Mouse (Mus musculus): ENCODE results near the gene Leo1. TPM values are rescaled to one million over a fixed set of nuclear protein-coding genes. Genes with fewer than 3 reads are reported as not detected.
A peak's percentile ranks its signal among the peaks of the same experiment; 100 is the strongest.

Leo1 gene
- polyA plus RNA-seq, 1 experiment from 2014 or later: 37.5 TPM

DNA sequence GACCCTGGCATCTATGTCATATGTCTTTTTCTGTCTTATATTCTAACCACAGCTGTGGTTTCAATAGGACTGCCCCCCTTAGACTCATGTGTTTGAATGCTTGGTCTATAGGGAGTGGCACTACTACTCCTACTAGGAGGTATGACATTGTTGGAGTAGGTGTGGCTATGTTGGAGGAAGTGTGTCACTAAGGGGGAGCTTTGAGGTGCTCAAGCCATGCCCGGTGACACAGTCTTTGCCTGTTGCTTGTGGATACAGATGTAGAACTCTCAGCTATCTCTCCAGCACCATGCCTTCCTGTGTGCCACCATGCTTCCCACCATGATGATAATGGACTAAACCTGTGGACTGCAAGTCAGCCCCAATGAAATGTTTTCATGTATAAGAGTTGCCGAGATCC lies 12.3 kb upstream of the Leo1 start:
- no peak for ATAC-seq (ENCODE audit: insufficient number of reproducible peaks, low FRiP score, low TSS enrichment, low read depth)
- Histone ChIP-seq H3K27me3 (no peaks in the 10 kb centered on the region), H3K9me3 (no peaks in the 10 kb centered on the region), H3K4me1 (no peaks in the 10 kb centered on the region), H3K4me3 (no peak overlapping the region), H3K4me2 (no peak overlapping the region), H3K36me3 (no peaks in the 10 kb centered on the region), H3K27ac (no peak overlapping the region), H3K9ac (no peak overlapping the region)
- WGBS: 86% methylated on average over 2 of the region's 2 CpGs

DNA sequence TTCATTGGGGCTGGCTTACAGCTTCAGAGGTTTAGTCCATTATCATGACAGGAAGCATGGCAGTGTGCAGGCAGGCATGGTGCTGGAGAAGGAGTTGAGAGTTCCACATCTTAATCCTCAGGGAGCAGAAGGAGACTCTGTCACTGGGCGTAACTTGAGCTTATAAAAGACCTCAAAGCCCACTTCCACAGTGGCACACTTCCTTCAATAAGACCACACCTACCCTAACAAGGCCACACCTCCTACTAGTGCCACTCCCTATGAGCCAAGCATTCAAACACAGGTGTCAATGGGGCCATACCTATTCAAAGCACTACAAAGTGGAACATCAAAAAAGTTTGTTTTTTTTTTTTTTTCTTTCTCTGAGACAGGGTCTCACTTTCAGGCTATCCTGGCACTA lies 11.7 kb upstream of the Leo1 start:
- H3K27me3 ChIP-seq: no peaks in the 10 kb centered on the region
- no peak overlapping the region for H3K9ac ChIP-seq
- H3K27ac ChIP-seq: no peak overlapping the region
- WGBS: 85% methylated on average over 1 of the region's 1 CpGs
- no peaks in the 10 kb centered on the region for H3K9me3 ChIP-seq
- H3K36me3 ChIP-seq: no peaks in the 10 kb centered on the region
- no peak overlapping the region for H3K4me2 ChIP-seq
- 0 out of 2 replicates have a peak, but pooled peaks cover 3% of the 10 kb centered on the region for H3K4me1 ChIP-seq
- no peak for ATAC-seq (ENCODE audit: insufficient number of reproducible peaks, low FRiP score, low TSS enrichment, low read depth)
- H3K4me3 ChIP-seq: no peak overlapping the region

GRCm38 (mm10) chr9:75430822-75431621 lies 10.3 kb upstream of the Leo1 start:
- 51% methylated on average over 16 of the region's 16 CpGs for WGBS

DNA sequence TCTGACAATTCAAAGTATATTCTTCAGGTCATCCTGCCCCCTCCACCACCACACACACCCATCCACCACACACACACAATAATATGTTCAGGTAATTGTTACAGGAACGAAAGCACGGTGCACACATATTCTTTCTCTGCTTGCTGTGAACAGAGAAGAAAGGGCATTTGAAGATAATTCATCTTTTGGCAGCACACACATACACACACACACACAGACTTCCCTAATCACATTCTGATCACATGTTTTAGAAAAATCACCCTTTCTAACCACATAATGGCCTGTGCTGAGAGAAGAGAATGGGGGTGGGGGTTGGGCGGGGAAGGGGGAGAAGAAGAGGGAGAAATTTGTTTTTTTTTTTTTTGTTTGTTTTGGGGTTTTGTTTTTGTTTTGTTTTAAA lies 8.6 kb upstream of the Leo1 start:
- Histone ChIP-seq H3K4me2 (no peak overlapping the region), H3K9ac (no peak overlapping the region), H3K9me3 (no peaks in the 10 kb centered on the region), H3K36me3 (no peaks in the 10 kb centered on the region), H3K4me3 (no peak overlapping the region), H3K4me1 (0 out of 2 replicates have a peak, but pooled peaks cover 9% of the 10 kb centered on the region), H3K27ac (no peak overlapping the region), H3K27me3 (no peaks in the 10 kb centered on the region)
- no peak for ATAC-seq (ENCODE audit: insufficient number of reproducible peaks, low FRiP score, low TSS enrichment, low read depth)
- WGBS: 84% methylated on average over 3 of the region's 3 CpGs

More at GRCm38 (mm10) chr9:75430822-75431621, 10.3 kb upstream of the Leo1 start:
- Histone ChIP-seq H3K36me3 (no peaks in the 10 kb centered on the region), H3K4me3 (no peak overlapping the region), H3K4me1 (0 out of 2 replicates have a peak, but pooled peaks cover 8% of the 10 kb centered on the region), H3K27me3 (no peaks in the 10 kb centered on the region), H3K4me2 (no peak overlapping the region), H3K27ac (0 out of 2 replicates have a peak overlapping the region, but pooled peaks have one; percentile 19), H3K9ac (no peak overlapping the region), H3K9me3 (no peaks in the 10 kb centered on the region)
- no peak for ATAC-seq (ENCODE audit: insufficient number of reproducible peaks, low FRiP score, low TSS enrichment, low read depth)

GRCm38 (mm10) chr9:75434172-75434793 lies 7.0 kb upstream of the Leo1 start:
- no peaks in the 10 kb centered on the region for H3K36me3 ChIP-seq
- WGBS: 27% methylated on average over 7 of the region's 7 CpGs
- no peak overlapping the region for H3K27ac ChIP-seq
- H3K4me1 ChIP-seq: 0 out of 2 replicates have a peak, but pooled peaks cover 9% of the 10 kb centered on the region
- H3K9ac ChIP-seq: no peak overlapping the region
- no peak overlapping the region for H3K4me3 ChIP-seq
- H3K4me2 ChIP-seq: no peak overlapping the region
- H3K9me3 ChIP-seq: no peaks in the 10 kb centered on the region
- ATAC-seq (ENCODE audit: insufficient number of reproducible peaks, low FRiP score, low TSS enrichment, low read depth): peak; percentile 45; the same call in 1 of the 2 replicates
- H3K27me3 ChIP-seq: no peaks in the 10 kb centered on the region

DNA sequence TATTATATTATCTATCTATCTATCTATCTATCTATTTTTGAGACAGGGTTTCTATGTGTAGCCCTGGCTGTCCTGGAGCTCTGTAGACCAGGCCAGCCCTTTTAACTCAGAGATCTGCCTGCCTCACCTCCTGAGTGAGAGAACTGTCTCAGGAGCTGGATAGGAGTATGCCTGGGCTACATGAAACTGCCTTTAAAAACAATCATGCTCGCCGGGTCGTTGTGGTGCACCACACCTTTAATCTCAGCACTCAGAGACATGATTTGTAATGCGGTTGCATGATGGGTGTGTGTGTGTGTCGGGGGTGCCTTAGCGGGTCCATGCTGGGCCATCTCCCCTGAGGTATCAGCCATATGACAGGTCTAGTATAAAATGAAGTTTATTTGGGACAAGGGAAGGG lies 6.5 kb upstream of the Leo1 start:
- Histone ChIP-seq H3K27me3 (no peaks in the 10 kb centered on the region), H3K9me3 (no peaks in the 10 kb centered on the region), H3K36me3 (no peaks in the 10 kb centered on the region), H3K9ac (no peak overlapping the region), H3K4me1 (0 out of 2 replicates have a peak, but pooled peaks cover 9% of the 10 kb centered on the region), H3K27ac (no peak overlapping the region), H3K4me2 (no peak overlapping the region), H3K4me3 (no peak overlapping the region)
- WGBS: 74% methylated on average over 6 of the region's 6 CpGs
- no peak for ATAC-seq (ENCODE audit: insufficient number of reproducible peaks, low FRiP score, low TSS enrichment, low read depth)

DNA sequence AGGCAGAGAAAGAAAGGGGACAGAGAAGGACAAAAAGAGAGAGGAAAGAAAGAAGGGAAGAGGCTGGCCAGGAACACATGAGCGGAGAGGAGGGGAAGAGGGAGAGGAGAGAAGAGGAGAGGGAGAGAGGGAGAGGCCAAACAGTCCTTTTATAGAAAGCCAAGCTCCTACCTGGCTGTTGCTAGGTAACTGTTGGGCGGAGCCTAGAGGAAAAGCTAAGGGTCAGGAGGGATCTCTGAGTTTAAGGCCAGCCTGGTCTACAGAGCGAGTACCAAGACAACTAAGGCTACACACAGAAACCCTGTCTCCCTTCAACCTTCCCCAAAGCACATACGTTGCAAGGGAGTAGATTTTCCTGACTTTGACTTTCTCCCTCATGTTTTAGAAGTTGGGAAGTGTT lies 6.0 kb upstream of the Leo1 start:
- Histone ChIP-seq H3K4me2 (no peak overlapping the region), H3K27ac (no peak overlapping the region)
- WGBS: 80% methylated on average over 4 of the region's 4 CpGs

GRCm38 (mm10) chr9:75435918-75436317 lies 5.4 kb upstream of the Leo1 start:
- no peak overlapping the region for H3K9ac ChIP-seq
- no peaks in the 10 kb centered on the region for H3K27me3 ChIP-seq
- 7% methylated on average over 12 of the region's 12 CpGs for WGBS
- H3K4me2 ChIP-seq: no peak overlapping the region
- no peak overlapping the region for H3K27ac ChIP-seq
- H3K4me3 ChIP-seq: no peak overlapping the region
- H3K36me3 ChIP-seq: no peaks in the 10 kb centered on the region
- ATAC-seq (ENCODE audit: insufficient number of reproducible peaks, low FRiP score, low TSS enrichment, low read depth): no peak
- H3K9me3 ChIP-seq: no peaks in the 10 kb centered on the region
- 0 out of 2 replicates have a peak, but pooled peaks cover 9% of the 10 kb centered on the region for H3K4me1 ChIP-seq

More for the DNA sequence above, 6.0 kb upstream of the Leo1 start:
- no peak for ATAC-seq (ENCODE audit: insufficient number of reproducible peaks, low FRiP score, low TSS enrichment, low read depth)
- Histone ChIP-seq H3K4me1 (0 out of 2 replicates have a peak, but pooled peaks cover 9% of the 10 kb centered on the region), H3K9me3 (no peaks in the 10 kb centered on the region), H3K27me3 (no peaks in the 10 kb centered on the region), H3K36me3 (no peaks in the 10 kb centered on the region), H3K9ac (no peak overlapping the region), H3K4me3 (no peak overlapping the region)

DNA sequence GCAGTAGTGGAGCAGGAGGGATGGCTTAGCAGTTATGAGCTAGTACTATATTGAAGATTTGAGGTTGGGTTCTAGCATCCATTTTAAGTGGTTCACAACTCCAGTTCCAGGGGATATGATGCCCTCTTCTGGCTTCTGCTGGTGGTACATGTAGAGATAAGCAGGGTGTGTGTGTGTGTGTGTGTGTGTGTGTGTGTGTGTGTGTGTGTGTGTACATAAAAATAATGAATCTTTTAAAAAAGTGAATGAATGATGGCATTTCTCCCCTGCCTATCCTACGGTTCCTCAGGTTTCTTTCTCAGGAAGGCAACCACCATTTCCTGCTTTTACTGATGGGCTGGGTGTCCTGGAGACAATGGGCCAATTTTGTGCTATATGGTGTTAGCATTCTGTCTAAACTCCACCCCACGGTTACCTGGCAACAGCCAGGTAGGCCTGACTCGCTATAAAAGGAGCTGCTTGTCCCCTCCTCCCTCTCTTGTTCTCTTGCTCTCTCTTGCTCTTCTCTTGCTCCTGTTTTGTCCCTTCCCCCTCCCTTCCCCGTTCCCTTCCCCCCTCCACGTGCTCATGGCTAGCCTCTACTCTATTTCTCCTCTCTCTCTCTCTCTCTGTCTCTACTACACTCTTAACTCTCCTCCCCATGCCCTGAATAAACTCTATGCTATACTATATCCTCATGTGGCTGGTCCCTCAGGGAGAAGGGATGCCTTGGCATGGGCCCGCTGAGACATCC lies 3.5 kb upstream of the Leo1 start:
- Histone ChIP-seq H3K27me3 (no peaks in the 10 kb centered on the region), H3K4me2 (no peak overlapping the region), H3K4me3 (no peak overlapping the region), H3K36me3 (no peaks in the 10 kb centered on the region), H3K4me1 (peaks cover 21% of the 10 kb centered on the region), H3K9me3 (no peaks in the 10 kb centered on the region), H3K27ac (no peak overlapping the region), H3K9ac (no peak overlapping the region)
- 38% methylated on average over 6 of the region's 6 CpGs for WGBS
- ATAC-seq (ENCODE audit: insufficient number of reproducible peaks, low FRiP score, low TSS enrichment, low read depth): no peak

- Histone ChIP-seq H3K27me3 (no peaks in the 10 kb centered on the region), H3K36me3 (peaks cover 18% of the 10 kb centered on the region), H3K27ac (peak overlapping the region; percentile 88), H3K4me3 (peak overlapping the region; percentile 77), H3K4me2 (peak overlapping the region; percentile 70), H3K4me1 (peaks cover 13% of the 10 kb centered on the region), H3K9ac (peak overlapping the region; percentile 57), H3K9me3 (no peaks in the 10 kb centered on the region)
- WGBS: under 1% methylated on average over 28 of the region's 31 CpGs
- peak; percentile 66; the same call in 1 of the 2 replicates for ATAC-seq (ENCODE audit: insufficient number of reproducible peaks, low FRiP score, low TSS enrichment, low read depth)
These were observed 387 bp downstream of the Leo1 start for GRCm38 (mm10) chr9:75441691-75442131.

DNA sequence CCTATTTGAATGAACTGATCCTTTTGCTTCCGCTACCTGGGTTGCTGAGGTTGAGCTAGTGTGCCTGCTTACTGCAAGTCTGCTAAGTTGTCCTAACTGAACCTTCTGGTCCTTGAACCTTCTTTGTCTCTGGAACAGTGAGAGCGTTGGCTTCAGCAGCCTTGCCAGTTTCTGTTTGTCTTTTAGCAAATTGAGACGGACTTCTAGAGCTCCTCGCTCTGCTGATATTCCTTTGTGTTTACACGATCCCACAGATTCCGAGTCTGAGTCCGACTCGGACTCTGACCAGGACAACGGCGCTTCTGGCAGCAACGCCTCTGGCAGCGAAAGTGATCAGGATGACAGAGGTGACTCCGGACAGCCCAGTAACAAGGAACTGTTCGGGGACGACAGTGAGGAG lies 3.7 kb downstream of the Leo1 start:
- H3K9me3 ChIP-seq: no peaks in the 10 kb centered on the region
- no peak for ATAC-seq (ENCODE audit: insufficient number of reproducible peaks, low FRiP score, low TSS enrichment, low read depth)
- 93% methylated on average over 15 of the region's 15 CpGs for WGBS
- H3K36me3 ChIP-seq: peaks cover 51% of the 10 kb centered on the region
- H3K27ac ChIP-seq: no peak overlapping the region
- no peak overlapping the region for H3K9ac ChIP-seq
- H3K4me3 ChIP-seq: no peak overlapping the region
- no peaks in the 10 kb centered on the region for H3K27me3 ChIP-seq
- H3K4me2 ChIP-seq: no peak overlapping the region
- peaks cover 13% of the 10 kb centered on the region for H3K4me1 ChIP-seq

Measured in limb, embryonic 15.5 days (tissue).